Mouse (Mus musculus) left cerebral cortex, adult 9 months (tissue): ENCODE results near the gene Neurog1.

Experiments used
- DNase-seq, 2 experiments: peaks; one replicate each; pipeline ENCODE4 v3.0.0; 2022; ENCODE audit warnings: low spot score in 2 of 2

Gene Neurog1

GRCm38 (mm10) chr13:56251924-56252619 lies at the start of gene Neurog1:
TSS of gene Neurog1 (minus strand) at chr13:56252163.
- DNase-seq, result peak in 1 of 2 experiments; percentile 30

DNA sequence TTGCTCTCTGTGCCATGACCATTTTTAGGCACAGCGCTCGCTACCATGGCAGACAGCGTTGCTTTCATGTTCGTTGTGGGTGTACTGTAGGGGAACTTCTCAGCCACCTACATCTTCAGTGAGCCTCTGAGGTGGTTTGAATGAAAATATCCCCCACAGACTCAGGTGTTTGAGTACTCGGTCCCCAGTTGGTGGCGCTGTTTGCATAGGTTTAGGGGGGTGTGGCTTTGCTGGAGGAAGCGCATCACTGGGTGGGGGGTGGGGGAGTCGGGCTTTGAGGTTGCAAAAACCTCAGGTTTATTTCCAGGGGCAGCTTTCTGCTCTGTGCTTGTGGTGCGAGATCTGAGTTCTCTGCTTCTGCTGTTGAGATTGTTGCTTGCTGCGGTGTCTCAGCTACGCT lies 47.4 kb upstream of the Neurog1 start:
- no peak for DNase-seq

GRCm38 (mm10) chr13:56296659-56297020 lies 44.7 kb upstream of the Neurog1 start:
- no peak for DNase-seq

DNA sequence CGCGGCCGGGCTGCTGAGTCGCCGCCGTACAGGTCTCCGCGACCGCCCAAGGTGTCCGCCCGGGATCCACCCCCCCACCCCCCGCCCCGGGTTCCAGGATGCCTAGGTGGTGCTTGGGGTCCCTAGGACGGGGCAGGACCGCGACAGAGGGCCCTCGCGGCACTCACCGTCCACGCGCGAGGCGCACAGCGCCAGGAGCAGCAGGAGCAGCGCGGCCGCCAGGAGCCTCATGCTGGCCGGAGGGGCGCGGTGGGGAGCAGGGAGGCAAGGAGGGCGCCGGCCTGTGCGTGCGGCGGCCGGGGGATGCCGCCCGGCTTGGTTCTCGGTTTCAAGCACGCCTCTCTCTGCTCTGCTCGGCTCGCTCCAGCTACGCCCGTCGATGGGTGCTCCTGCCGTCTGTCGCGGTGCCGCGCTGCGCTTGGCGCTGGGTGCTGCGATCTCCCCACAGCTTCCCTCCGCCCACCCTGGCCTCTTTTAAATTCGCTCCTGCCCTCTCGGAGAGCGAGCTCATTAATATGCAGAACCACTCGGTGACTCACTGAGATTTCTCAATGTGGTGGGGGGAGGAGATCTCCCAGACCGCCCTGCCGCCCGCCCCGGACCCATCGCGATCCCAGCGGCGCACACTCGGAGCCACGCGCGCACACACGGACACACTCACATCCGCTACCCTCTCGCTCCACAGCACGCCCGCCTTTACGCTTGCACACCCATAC lies 44.1 kb upstream of the Neurog1 start, which contains the start of gene Cxcl14:
Gene Cxcl14 (minus strand): TSS at position 609 of the 716 bp plus-strand sequence.
- peak in 1 of 2 experiments; percentile 56 for DNase-seq

DNA sequence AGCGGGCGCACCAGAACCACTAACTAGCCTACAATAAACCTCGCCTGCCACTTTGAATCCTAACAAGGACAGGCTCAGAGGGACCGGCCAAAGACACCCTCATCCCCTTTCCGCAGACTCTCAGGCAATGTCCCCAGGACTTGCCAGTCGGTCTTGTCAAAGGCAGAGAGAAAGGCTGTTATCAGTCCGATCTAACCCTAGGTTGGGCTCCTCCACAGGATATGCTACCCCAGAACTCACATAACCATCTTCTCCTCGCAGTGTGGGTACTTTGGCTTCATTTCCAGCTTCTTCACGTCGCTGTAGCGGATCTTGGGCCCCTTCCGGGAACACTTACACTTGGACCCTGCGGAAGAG lies 43.6 kb upstream of the Neurog1 start:
- DNase-seq, result no peak

DNA sequence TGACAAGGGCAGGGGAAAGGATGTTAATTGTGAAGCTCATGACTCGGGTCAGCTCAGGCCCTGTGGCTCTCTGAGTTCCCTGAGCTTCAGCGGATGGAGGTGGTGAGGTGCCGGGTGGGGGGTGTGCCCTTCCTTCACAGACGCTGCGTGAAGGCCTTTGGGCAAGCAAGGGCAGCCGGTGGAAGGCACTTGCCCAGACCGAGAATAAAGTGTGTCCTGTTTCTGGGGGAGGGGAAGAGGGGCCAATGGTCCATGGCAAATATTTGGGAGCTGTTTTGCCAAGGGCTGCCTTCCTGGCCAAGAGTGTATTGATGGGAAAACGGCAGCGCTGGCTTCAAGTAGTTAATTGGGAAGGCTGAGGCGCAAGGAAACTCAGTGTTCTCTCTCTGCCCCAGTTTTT lies 42.9 kb upstream of the Neurog1 start:
- DNase-seq, result peak in 1 of 2 experiments; percentile 53

DNA sequence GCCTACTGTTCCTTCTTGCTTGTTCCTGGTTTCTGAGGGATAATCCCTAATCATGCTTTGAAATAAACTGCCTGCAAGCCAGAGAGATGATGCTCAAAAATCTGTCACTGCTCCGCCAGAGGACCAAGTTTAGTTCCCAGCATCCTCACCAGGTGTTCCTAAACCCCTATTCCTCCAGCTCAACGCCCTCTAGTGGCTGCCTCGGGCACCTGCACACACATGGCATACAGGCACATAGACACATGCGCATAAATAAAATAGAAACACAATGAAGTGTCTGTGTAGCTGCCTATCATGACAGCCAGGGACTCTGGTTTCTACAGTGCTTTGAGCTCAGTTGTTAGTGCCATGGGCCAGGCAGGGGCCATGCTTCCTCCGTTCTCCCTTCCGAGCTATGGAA lies 38.0 kb upstream of the Neurog1 start:
- DNase-seq, result no peak

GRCm38 (mm10) chr13:56289261-56289660 lies 37.3 kb upstream of the Neurog1 start:
- DNase-seq, result no peak

GRCm38 (mm10) chr13:56288601-56289000 lies 36.6 kb upstream of the Neurog1 start:
- DNase-seq, result no peak

- DNase-seq, result no peak
Measured at GRCm38 (mm10) chr13:56287091-56287490, 35.1 kb upstream of the Neurog1 start.

GRCm38 (mm10) chr13:56283321-56283720 lies 31.4 kb upstream of the Neurog1 start:
- DNase-seq, result no peak

DNA sequence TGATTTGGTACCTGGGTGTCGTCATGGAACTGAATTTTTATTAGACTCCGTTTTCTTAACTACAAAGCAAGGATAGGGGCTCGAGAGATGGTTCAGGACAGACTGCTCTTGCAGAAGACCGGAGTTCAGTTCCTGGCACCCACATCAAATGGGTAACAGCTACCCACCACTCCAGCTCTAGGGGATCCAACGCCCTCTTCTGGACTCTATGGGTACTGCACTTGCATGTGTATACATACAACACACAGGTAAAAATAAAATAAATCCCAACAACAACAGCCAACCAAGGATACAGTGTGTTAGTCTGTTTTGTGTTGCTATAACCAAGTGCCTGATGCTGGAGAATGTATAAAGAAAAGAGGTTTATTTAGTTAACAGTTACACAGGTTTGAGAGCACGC lies 28.4 kb upstream of the Neurog1 start:
- DNase-seq, result no peak

- peak in 1 of 2 experiments; percentile 89 for DNase-seq
Measured at GRCm38 (mm10) chr13:56279439-56279838, 27.5 kb upstream of the Neurog1 start.

- DNase-seq, result no peak
Measured at GRCm38 (mm10) chr13:56275171-56275570, 23.2 kb upstream of the Neurog1 start.

DNA sequence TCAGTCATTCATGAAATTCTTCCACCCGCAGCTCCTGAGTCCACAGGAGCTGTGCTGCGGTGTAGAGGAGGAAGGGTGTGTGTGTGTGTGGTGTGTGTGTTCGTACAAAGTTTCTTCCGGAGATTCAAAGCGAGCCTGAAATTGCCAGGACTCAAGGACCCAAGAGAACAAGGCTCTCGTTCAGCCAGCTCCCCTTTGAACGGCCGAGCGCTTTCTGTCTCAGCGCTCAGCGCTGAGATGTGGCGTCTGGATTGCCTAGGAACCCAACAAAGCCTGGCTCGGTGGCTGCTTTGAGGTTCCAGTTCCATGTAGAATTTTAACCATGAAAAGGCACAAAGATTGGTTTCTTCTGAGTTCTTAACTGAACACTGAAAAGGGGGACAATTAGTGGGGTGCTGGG lies 18.2 kb upstream of the Neurog1 start:
- DNase-seq, result peak; percentile 18 to 30

DNA sequence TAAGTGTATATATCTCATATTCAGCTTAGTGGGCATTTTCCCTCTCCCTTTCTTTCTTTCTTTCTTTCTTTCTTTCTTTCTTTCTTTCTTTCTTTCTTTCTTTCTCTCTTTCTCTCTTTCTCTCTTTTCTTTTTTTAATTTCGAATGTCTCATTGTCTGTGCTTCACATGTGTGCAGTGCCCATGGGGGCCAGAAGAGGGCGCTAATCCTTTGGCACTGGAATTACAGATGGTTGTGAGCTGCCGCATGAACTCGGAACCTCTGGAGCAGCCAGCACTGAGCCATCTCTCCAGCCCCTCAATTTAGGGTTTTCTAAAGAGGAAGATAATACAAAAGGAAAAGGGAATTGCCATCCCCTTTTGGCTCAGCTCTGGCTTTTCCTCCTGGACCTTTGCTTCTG lies 15.4 kb upstream of the Neurog1 start:
- no peak for DNase-seq

DNA sequence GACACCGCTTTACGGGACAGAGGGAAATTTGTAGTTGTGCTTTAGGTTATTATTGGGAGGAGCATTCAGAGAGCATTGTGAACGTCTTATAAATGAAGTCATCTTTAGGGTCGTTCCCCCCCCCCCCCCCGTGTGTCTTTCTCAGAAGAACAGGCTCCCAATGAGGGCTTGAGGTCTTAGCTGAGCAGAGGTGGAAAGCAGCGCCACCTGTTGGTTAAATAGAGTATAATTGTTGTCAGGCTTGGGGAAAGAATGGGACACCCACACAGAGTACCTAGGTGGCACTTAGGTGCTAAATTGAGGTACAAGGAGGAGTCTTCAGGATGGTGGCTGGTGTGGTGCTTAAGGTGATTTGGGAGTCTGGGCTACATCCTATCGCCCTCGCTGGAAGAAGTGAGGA lies 14.5 kb upstream of the Neurog1 start:
- peak in 1 of 2 experiments; percentile 28 for DNase-seq

DNA sequence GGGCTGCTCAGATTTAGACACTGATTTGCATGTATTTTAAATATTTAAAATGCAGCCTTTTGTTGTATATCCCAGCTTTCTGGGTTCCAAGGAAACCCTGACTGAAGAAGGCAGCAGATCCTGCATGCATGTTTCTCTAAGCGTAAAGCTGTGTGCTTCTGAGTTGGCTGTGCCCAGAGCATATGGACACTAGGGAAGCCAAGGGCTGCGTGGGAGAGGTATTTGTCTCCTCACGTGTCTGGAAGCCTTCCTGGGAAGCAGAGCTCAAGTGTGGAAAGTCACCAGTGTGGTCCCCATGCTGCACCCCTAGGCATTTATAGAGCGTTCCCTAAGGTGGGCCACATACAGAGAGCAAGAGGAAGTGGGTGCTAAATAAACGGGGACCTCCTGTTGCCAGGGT lies 13.7 kb upstream of the Neurog1 start:
- DNase-seq, result peak in 1 of 2 experiments; percentile 77

- DNase-seq, result no peak
Measured at GRCm38 (mm10) chr13:56262269-56262668, 10.3 kb upstream of the Neurog1 start.

DNA sequence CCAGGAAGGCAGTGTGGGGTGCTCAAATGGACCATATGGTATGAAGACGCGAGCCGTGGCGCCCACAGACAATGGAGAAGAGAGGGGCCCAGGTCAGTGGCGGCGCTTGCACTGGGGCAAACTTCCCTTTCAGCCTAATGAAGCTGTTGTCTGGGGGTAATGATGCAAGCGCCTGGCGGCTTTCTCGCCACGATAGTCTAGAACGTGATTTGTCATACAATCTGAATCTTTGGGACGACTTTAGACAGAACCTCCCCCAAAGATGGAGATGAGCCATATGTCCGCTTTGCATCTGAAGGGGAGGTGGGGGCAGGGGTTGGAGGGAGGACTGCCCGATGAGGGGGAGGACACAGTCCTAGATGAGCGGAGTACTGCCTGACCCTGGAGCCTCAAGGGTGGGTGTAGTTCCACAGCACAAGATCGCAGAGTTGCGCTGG lies 8.4 kb upstream of the Neurog1 start:
- DNase-seq, result no peak

- no peak for DNase-seq
Measured at GRCm38 (mm10) chr13:56259926-56260250, 7.9 kb upstream of the Neurog1 start.

DNA sequence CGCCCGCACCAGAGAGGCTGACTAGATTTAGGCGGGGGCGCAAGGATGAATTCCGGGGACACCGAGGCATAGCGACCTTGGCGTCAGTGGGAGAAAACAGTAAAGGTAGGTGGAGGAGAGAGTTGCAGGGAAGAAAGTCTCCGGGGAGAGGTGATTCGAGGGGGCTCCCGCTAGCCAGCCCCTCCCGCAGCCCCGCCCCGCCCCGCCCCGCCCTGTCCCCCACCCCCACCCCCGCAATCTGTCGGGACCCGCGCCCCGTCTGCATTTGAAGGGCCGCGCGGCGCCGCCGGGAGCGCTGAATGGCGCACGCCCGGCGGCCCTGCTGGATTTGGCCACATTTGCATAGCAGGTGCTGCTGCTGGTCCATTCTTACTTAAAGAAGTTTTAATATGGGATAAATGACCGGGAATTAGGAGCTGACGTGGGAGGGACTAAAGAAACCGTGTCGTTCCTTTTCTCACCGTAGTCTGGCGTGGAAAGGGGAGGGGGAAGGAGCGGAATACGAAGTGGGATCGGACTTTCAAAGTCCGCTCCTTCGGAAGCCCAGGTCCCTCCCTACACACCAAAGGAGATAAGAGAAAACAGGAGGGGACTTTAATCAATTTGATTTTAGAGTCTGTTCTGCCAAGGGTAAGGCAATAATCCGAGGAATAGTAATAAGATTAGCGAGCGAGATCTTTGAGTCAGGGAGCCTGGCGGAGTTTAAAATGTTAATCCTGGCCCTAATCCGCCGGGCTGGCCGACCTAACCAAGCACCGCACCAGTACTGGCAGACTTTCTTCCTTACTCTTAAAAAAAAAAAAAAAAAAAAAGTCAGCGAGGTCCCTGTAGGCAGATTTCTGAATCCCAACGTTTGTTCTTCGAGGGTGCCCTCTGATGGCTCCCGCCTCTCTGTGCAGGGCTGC lies 7.3 kb upstream of the Neurog1 start:
- DNase-seq, result no peak
